Mouse (Mus musculus) heart, embryonic 15.5 days (tissue): ENCODE measurements around the gene Zdhhc4. TPM values are rescaled to one million over a fixed set of nuclear protein-coding genes. Genes with fewer than 3 reads are reported as not detected.

Experiments used
- ATAC-seq: fragments of 200-750 bp; cut with Nextera tagmentation; replicated peaks from 2 replicates; pipeline ENCODE4 v1.8.0; 2017; ENCODE audit warnings: low read depth, moderate TSS enrichment; ENCODE audit not compliant: insufficient number of reproducible peaks, insufficient read depth, low FRiP score
- H3K27ac ChIP-seq: fragments of 300-500 bp; sonication (generic); 2 replicates; pipeline ENCODE4 v1.5.1; 2015; ENCODE audit warnings: mild to moderate bottlenecking, inconsistent platforms
- H3K27me3 ChIP-seq: fragments of 300-500 bp; sonication (generic); 2 replicates; pipeline ENCODE4 v1.6.1; 2015; ENCODE audit warnings: inconsistent platforms
- H3K36me3 ChIP-seq: fragments of 300-500 bp; sonication (generic); 2 replicates; pipeline ENCODE4 v1.6.1; 2015; ENCODE audit warnings: mild to moderate bottlenecking, inconsistent platforms
- H3K4me1 ChIP-seq: fragments of 300-500 bp; sonication (generic); replicated peaks from 2 replicates; pipeline ENCODE4 v1.6.1; 2015; ENCODE audit warnings: inconsistent platforms
- H3K4me2 ChIP-seq: fragments of 300-500 bp; sonication (generic); 2 replicates; pipeline ENCODE4 v1.6.1; 2015; ENCODE audit warnings: inconsistent platforms, mild to moderate bottlenecking, moderate library complexity
- H3K4me3 ChIP-seq: fragments of 300-500 bp; sonication (generic); 2 replicates; pipeline ENCODE4 v1.5.1; 2015; ENCODE audit warnings: mild to moderate bottlenecking, inconsistent platforms
- H3K9ac ChIP-seq: fragments of 300-500 bp; sonication (generic); 2 replicates; pipeline ENCODE4 v1.6.1; 2015; ENCODE audit warnings: mild to moderate bottlenecking, inconsistent platforms
- H3K9me3 ChIP-seq: fragments of 300-500 bp; sonication (generic); replicated peaks from 2 replicates; pipeline ENCODE4 v1.6.1; 2016; ENCODE audit warnings: inconsistent platforms
- WGBS: fragments of 180-500 bp; shearing (Covaris S2); methylation state at CpG from one replicate; pipeline ENCODE4 v1.1.7; 2015; ENCODE audit warnings: mixed read lengths; 5-methylcytosine and 5-hydroxymethylcytosine counted together
- polyA plus RNA-seq: library from polyadenylated mRNA; unstranded; fragments of >200 nt; fragmentation: Nextera tagmentation; extraction: Ambion mirVana; gene quantifications from 2 replicates; pipeline ENCODE4 v1.2.1, GENCODE M21; 2015

Gene Zdhhc4
- polyA plus RNA-seq: 49.8 and 56.0 TPM in 2 replicates

- peak within 1 kb of the TSS; percentile 67 for H3K27ac ChIP-seq
- peak; percentile 68; the same call in 1 of the 2 replicates for ATAC-seq
- peaks cover 24% of the 10 kb centered on the region for H3K36me3 ChIP-seq
- H3K4me3 ChIP-seq: peak within 1 kb of the TSS; percentile 85
- peaks cover 21% of the 10 kb centered on the region for H3K4me1 ChIP-seq
- no peaks in the 10 kb centered on the region for H3K9me3 ChIP-seq
- no peaks in the 10 kb centered on the region for H3K27me3 ChIP-seq
- WGBS: under 1% methylated on average over 57 of the region's 57 CpGs
- peak within 1 kb of the TSS; percentile 85 for H3K4me2 ChIP-seq
- peak within 1 kb of the TSS; percentile 78 for H3K9ac ChIP-seq
Measured at GRCm38 (mm10) chr5:143328690-143329495, at the start of gene Zdhhc4. Gene Zdhhc4, minus strand, starts transcription at chr5:143329256.

DNA sequence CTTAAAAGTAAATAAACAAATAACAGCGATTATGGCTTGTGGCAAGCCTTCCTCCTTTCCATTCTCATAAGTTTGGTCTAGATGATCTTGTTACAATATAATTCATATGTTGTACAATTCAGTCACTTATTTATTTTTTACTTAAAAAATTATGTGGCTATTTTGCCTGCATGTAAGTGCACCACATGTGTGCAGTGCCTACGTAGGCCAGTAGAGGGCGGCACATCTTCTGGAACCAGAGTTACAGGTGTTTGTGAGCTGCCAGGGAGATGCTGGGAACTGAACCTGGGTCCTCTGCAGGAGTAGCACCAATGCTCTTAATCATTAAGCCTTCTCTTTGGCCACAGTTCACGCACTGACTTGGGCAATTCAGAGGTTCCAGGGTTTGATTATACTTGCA lies 47.1 kb upstream of the Zdhhc4 start:
- ATAC-seq: no peak
- Histone ChIP-seq H3K4me2 (no peak overlapping the region), H3K4me3 (no peak overlapping the region), H3K27me3 (peaks cover 47% of the 10 kb centered on the region), H3K27ac (no peak overlapping the region), H3K9ac (no peak overlapping the region), H3K4me1 (peaks cover 7% of the 10 kb centered on the region), H3K36me3 (no peaks in the 10 kb centered on the region), H3K9me3 (no peaks in the 10 kb centered on the region)
- WGBS: 82% methylated on average over 4 of the region's 4 CpGs

- peak overlapping the region; percentile 44 for H3K4me2 ChIP-seq
- peaks cover 7% of the 10 kb centered on the region for H3K4me1 ChIP-seq
- H3K4me3 ChIP-seq: peak overlapping the region; percentile 23
- H3K9ac ChIP-seq: no peak overlapping the region
- H3K36me3 ChIP-seq: no peaks in the 10 kb centered on the region
- WGBS: 10% methylated on average over 21 of the region's 21 CpGs
- 0 out of 2 replicates have a peak, but pooled peaks have one; percentile 38 for ATAC-seq
- no peaks in the 10 kb centered on the region for H3K9me3 ChIP-seq
- H3K27me3 ChIP-seq: peaks cover 54% of the 10 kb centered on the region
- no peak overlapping the region for H3K27ac ChIP-seq
Measured at GRCm38 (mm10) chr5:143375242-143375641, 46.2 kb upstream of the Zdhhc4 start.

DNA sequence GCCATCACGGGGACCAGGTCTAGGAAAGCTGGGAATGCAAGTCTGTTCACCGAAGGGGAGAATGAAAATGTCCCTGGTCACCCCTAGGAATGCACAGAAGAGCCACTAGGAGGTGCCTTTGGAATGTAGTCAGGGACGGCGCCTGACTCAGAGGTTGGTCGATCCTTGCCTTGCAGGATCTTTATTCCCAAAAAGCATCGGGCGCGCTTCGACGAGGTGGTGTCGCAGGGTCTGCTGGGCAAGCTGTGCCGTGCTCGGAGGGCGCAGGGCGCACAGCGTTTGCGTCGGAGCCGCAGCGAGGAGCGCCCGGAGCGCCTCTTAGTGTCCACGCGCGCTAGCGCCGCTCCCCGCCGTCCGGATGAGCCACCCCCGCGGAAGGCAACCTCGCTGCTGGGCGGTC lies 43.8 kb upstream of the Zdhhc4 start:
- peak overlapping the region; percentile 31; the same call in 1 of the 2 replicates for H3K9ac ChIP-seq
- ATAC-seq: no peak

DNA sequence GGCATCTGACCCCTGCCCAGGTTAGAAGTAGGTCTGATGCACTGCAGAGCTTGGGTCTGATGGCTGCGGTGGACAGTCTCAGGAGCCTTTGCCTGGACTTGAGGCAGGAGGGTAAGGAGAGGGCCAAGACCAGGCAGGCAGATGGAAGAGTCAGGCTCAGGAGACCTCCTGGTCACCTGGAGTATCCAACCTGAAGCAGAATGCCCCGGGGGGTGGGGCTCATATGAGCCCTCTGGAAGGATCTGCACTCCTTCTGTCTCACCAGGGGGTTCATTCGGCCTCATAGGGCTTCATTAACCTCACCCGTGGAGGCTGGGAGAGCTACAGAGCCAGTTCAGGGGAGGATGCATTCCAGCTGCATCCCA lies 42.1 kb upstream of the Zdhhc4 start:
- no peak for ATAC-seq
- Histone ChIP-seq H3K4me3 (no peak overlapping the region), H3K27me3 (peaks cover 84% of the 10 kb centered on the region), H3K36me3 (no peaks in the 10 kb centered on the region), H3K9me3 (no peaks in the 10 kb centered on the region), H3K9ac (no peak overlapping the region), H3K4me1 (peaks cover 15% of the 10 kb centered on the region), H3K4me2 (no peak overlapping the region), H3K27ac (no peak overlapping the region)
- WGBS: 44% methylated on average over 4 of the region's 4 CpGs

More for the DNA sequence above, 43.8 kb upstream of the Zdhhc4 start:
- Histone ChIP-seq H3K36me3 (no peaks in the 10 kb centered on the region), H3K27me3 (peaks cover 78% of the 10 kb centered on the region), H3K9me3 (no peaks in the 10 kb centered on the region), H3K4me1 (peaks cover 15% of the 10 kb centered on the region), H3K27ac (no peak overlapping the region), H3K4me3 (peak overlapping the region; percentile 40), H3K4me2 (peak overlapping the region; percentile 67)
- WGBS: 1% methylated on average over 35 of the region's 35 CpGs

DNA sequence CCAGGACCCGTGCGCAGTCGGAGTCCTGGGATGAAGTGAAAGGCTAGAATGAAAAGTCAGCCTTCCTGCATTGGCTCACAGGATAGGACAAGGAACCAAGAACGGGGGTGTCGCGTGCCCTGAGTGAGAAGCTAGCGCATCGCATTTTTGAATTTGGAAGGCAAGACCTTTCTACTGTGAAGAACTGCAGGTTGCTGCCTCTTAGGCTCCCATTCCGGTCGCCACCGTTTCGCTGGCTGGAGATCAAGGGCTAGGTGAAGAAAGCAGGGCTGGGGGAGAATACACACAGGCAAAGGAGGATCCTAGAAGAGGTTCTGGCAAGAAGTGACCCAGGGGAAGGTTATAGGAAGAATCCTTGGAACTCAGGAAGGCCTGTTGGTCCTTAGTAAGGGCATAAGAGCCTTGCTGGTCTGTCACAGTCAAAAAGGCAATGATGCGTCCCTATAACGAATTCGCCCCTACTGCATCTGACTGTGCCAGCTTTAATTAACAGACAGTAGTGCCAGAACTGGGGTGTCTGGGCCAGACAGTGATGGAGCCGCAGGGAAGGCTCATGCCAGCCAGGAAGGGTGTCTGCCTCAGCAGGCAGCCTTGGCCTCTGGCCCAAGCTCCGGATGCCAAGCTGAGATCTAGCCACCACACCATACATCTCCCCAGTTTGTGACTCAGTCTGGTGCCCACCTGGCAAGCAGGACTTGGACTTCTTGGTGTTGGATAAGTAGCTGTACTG lies 41.5 kb upstream of the Zdhhc4 start:
- Histone ChIP-seq H3K4me2 (no peak overlapping the region), H3K27me3 (peaks cover 90% of the 10 kb centered on the region), H3K36me3 (no peaks in the 10 kb centered on the region), H3K9ac (no peak overlapping the region), H3K4me1 (peaks cover 15% of the 10 kb centered on the region), H3K4me3 (peak overlapping the region; percentile 26; the same call in 1 of the 2 replicates), H3K9me3 (no peaks in the 10 kb centered on the region), H3K27ac (no peak overlapping the region)
- no peak for ATAC-seq
- 26% methylated on average over 17 of the region's 17 CpGs for WGBS

DNA sequence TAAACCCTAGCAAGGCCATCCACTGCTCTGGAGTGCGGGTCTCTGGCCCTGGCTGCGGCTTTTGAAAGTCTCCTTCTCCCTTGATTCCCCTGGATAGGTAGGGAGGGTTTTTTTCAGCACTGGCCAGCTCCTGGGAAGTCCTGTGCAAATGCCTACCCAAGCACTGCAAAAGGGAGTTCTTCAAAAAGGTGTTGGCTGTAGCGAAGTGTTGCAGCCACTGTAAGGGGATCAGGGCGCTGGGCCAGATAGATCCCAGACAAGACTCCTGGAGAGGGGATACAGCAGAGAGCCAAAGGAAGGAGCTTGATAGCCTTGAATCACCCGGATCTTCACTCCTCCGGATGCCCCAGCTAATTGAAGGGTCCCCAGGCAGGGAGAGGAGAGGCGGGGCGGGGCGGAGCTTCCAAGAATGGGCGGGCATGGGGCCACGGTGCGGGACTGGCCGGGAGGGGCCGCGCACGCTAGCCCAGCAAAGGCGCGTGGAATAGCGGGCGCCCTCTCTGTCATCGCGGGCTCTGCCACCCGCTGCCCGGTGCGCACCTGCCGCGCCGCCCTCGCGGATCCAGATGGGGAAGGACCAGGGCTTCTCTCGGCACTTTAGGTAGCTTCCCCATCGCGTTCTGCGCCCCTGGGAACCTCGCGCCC lies 40.7 kb upstream of the Zdhhc4 start:
- H3K27ac ChIP-seq: no peak overlapping the region
- H3K36me3 ChIP-seq: no peaks in the 10 kb centered on the region
- H3K4me3 ChIP-seq: peak overlapping the region; percentile 26
- no peak for ATAC-seq
- H3K4me1 ChIP-seq: peaks cover 12% of the 10 kb centered on the region
- H3K27me3 ChIP-seq: peaks cover 89% of the 10 kb centered on the region
- 2% methylated on average over 36 of the region's 36 CpGs for WGBS
- no peaks in the 10 kb centered on the region for H3K9me3 ChIP-seq
- H3K9ac ChIP-seq: no peak overlapping the region
- peak overlapping the region; percentile 54 for H3K4me2 ChIP-seq

GRCm38 (mm10) chr5:143367931-143368330 lies 38.9 kb upstream of the Zdhhc4 start:
- WGBS: 67% methylated on average over 3 of the region's 3 CpGs
- H3K27me3 ChIP-seq: peaks cover 76% of the 10 kb centered on the region
- peaks cover 21% of the 10 kb centered on the region for H3K4me1 ChIP-seq
- H3K4me2 ChIP-seq: no peak overlapping the region
- H3K9me3 ChIP-seq: no peaks in the 10 kb centered on the region
- ATAC-seq: no peak
- H3K9ac ChIP-seq: no peak overlapping the region
- H3K27ac ChIP-seq: no peak overlapping the region
- H3K36me3 ChIP-seq: no peaks in the 10 kb centered on the region
- no peak overlapping the region for H3K4me3 ChIP-seq

DNA sequence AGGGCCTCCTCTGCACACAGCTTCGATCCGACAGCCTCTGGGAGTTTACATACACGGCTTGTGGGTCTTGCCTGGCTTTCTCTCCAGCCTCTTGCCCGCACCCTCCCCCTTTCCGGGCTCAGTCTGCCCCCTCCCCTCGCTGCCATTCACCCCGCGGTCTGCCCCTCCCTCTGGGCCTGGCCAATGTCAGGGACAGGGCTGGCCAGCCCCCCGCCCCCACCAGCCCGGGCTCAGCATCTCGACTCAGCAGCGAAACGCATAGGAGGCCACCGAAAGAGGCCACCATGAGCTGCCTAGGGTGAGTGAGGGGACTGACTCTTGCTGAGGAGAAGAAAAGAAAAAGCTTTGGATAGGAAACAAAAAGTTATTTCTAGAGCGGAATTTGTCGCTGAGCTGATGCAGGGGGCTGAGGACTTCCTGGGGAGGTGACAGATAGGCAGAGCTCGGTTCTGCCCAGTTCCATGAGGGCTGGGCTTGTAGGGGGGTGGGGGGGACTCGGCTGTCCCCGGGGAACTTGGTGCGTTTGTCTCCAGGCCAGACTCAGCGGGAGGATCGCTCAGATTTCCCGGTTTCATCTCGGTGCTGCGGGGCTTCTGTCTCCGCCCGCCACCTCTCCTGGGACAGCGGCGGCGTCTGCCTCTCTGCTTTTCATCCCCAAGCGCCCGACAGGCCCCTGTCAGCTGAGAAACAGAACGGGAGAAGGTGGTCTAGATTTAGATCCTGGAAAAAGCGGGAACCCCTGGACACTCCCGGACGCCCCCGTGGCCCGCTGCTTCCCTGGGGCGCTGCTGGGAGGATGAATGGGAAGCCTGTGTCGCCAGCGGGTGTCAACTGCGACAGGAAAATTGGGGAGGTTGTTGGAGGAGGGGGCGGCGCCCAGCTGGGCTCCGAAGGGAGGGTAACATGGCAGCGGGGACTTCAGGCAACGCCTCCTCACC lies 34.9 kb upstream of the Zdhhc4 start:
- peak overlapping the region; percentile 82 for H3K4me2 ChIP-seq
- peak; percentile 62 for ATAC-seq
- peak overlapping the region; percentile 36 for H3K9ac ChIP-seq
- peaks cover 55% of the 10 kb centered on the region for H3K27me3 ChIP-seq
- H3K4me1 ChIP-seq: peaks cover 11% of the 10 kb centered on the region
- H3K9me3 ChIP-seq: no peaks in the 10 kb centered on the region
- no peak overlapping the region for H3K27ac ChIP-seq
- peak overlapping the region; percentile 56 for H3K4me3 ChIP-seq
- WGBS: under 1% methylated on average over 47 of the region's 47 CpGs
- no peaks in the 10 kb centered on the region for H3K36me3 ChIP-seq

DNA sequence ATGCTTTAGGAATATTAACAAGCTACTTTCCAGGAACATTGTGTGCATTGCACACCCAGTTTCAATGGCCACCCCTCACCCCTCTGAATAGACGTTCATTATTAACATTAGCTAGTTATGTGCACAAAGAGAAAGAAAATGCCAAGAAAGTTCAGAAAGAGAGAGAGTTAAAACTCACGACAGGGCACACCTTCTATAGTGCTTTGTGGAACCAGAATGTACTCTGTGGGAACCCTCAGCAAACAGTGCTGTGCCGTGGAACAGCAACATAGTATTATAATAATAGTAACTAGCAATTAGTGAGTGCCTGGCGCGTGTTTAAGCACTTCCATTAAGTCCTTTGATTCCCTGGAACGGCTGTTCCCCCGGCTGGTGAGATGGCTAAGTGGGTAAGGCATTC lies 32.4 kb upstream of the Zdhhc4 start:
- no peaks in the 10 kb centered on the region for H3K9me3 ChIP-seq
- no peaks in the 10 kb centered on the region for H3K36me3 ChIP-seq
- no peak for ATAC-seq
- 61% methylated on average over 7 of the region's 7 CpGs for WGBS
- H3K27me3 ChIP-seq: peaks cover 60% of the 10 kb centered on the region
- no peak overlapping the region for H3K4me3 ChIP-seq
- peaks cover 16% of the 10 kb centered on the region for H3K4me1 ChIP-seq
- no peak overlapping the region for H3K9ac ChIP-seq
- H3K27ac ChIP-seq: no peak overlapping the region
- no peak overlapping the region for H3K4me2 ChIP-seq
